Mouse (Mus musculus) megakaryocyte, embryonic 14.5 days (primary cell): ENCODE results near the gene Haus3.

ENCODE experiments used
- FLI1 ChIP-seq: IDR thresholded peaks from 2 replicates; pipeline ENCODE4 v1.6.1; 2012; ENCODE audit warnings: low read length, inconsistent platforms, mixed read lengths
- GATA1 ChIP-seq: IDR thresholded peaks from 3 replicates; pipeline ENCODE4 v1.6.1; 2012; ENCODE audit warnings: mixed read lengths, low read length, inconsistent platforms, borderline replicate concordance

- TF ChIP-seq GATA1, result no peak
- TF ChIP-seq FLI1, result no peak
Measured at GRCm38 (mm10) chr5:34124131-34124530, 45.2 kb downstream of the Haus3 start.
